Mouse (Mus musculus) CH12.LX (cell line): ENCODE data around the gene Gm20388. TPM values are rescaled to one million over a fixed set of nuclear protein-coding genes. Genes with fewer than 3 reads are reported as not detected.

Source experiments
- DNase-seq: peaks from one replicate; pipeline ENCODE4 v3.0.0-alpha.2; 2013; ENCODE audit errors: extremely low read depth
- H3K27ac ChIP-seq: 2 replicates; pipeline ENCODE4 v1.5.1; 2012; ENCODE audit warnings: low read depth, mild to moderate bottlenecking, control low read depth, moderate library complexity; ENCODE audit not compliant: insufficient read depth
- H3K27me3 ChIP-seq: replicated peaks from 2 replicates; pipeline ENCODE3; 2012; ENCODE audit warnings: inconsistent platforms
- H3K36me3 ChIP-seq, 2 experiments: replicated peaks in 1 of 2; 2 replicates each; pipeline versions ENCODE3 to v1.6.1; 2012; ENCODE audit warnings: inconsistent platforms in 1 of 2, low read length in 1 of 2, mild to moderate bottlenecking in 1 of 2, mixed read lengths in 1 of 2, moderate library complexity in 1 of 2; ENCODE audit not compliant: control insufficient read depth in 1 of 2, insufficient read depth in 1 of 2
- H3K4me1 ChIP-seq, 2 experiments: 2 replicates each; pipeline ENCODE4 v1.6.1; 2012; ENCODE audit warnings: inconsistent platforms in 1 of 2, moderate library complexity in 1 of 2; ENCODE audit not compliant: insufficient read depth in 2 of 2, control insufficient read depth in 1 of 2
- H3K4me2 ChIP-seq: 2 replicates; pipeline ENCODE4 v1.6.1; 2012; ENCODE audit warnings: low read depth, mild to moderate bottlenecking, control low read depth; ENCODE audit not compliant: poor library complexity, insufficient read depth, severe bottlenecking
- H3K4me3 ChIP-seq, 3 experiments: fragments of 150-350 bp in 1 of 3; sonication (generic) in 1 of 3; replicated peaks in 1 of 3; 2 replicates each; pipeline versions ENCODE3 to v1.5.1; 2011 to 2012; ENCODE audit warnings: low read depth in 2 of 3, low read length in 2 of 3, mild to moderate bottlenecking in 2 of 3, moderate library complexity in 2 of 3, control low read depth in 1 of 3, improper control_type of control experiment in 1 of 3, inconsistent platforms in 1 of 3, mixed read lengths in 1 of 3; ENCODE audit not compliant: poor library complexity in 1 of 3
- H3K79me2 ChIP-seq: replicated peaks from 2 replicates; pipeline ENCODE4 v1.6.1; 2012; ENCODE audit warnings: mild to moderate bottlenecking, moderate library complexity; ENCODE audit not compliant: control insufficient read depth, poor library complexity, insufficient read depth, severe bottlenecking; ENCODE audit errors: extremely low read depth
- H3K9ac ChIP-seq: 2 replicates; pipeline ENCODE4 v1.6.1; 2012; ENCODE audit warnings: low read depth, mild to moderate bottlenecking, control low read depth, moderate library complexity; ENCODE audit not compliant: insufficient read depth
- H3K9me3 ChIP-seq: replicated peaks from 2 replicates; pipeline ENCODE3; 2012; ENCODE audit warnings: low read length, inconsistent platforms, mixed read lengths
- BHLHE40 ChIP-seq: IDR thresholded peaks from 2 replicates; pipeline ENCODE4 v1.6.1; 2011; ENCODE audit warnings: mild to moderate bottlenecking, low read depth, low read length, improper control_type of control experiment
- CHD2 ChIP-seq: IDR thresholded peaks from 2 replicates; pipeline ENCODE4 v1.6.1; 2011; ENCODE audit warnings: low read length, improper control_type of control experiment
- CTCF ChIP-seq, 2 experiments: IDR thresholded peaks in 1 of 2; conservative IDR thresholded peaks in 1 of 2; 2 replicates each; pipeline ENCODE4 v1.5.1; 2011 to 2012; ENCODE audit warnings: low read depth in 2 of 2, low read length in 2 of 2, improper control_type of control experiment in 1 of 2, inconsistent platforms in 1 of 2, mild to moderate bottlenecking in 1 of 2, moderate library complexity in 1 of 2
- E2F4 ChIP-seq: IDR thresholded peaks from 2 replicates; pipeline ENCODE4 v1.6.1; 2011; ENCODE audit warnings: low read depth, low read length, improper control_type of control experiment; ENCODE audit not compliant: insufficient replicate concordance
- ELF1 ChIP-seq: IDR thresholded peaks from 2 replicates; pipeline ENCODE4 v1.6.1; 2014; ENCODE audit warnings: low read depth, mild to moderate bottlenecking, inconsistent platforms, low read length, improper control_type of control experiment
- EP300 ChIP-seq: IDR thresholded peaks from 2 replicates; pipeline ENCODE4 v1.6.1; 2011; ENCODE audit warnings: low read length, improper control_type of control experiment
- ETS1 ChIP-seq: conservative IDR thresholded peaks from 2 replicates; pipeline ENCODE4 v1.6.1; 2012; ENCODE audit warnings: low read depth, mild to moderate bottlenecking, inconsistent platforms, low read length, improper control_type of control experiment, moderate library complexity
- HCFC1 ChIP-seq: IDR thresholded peaks from 2 replicates; pipeline ENCODE4 v1.6.1; 2012; ENCODE audit warnings: low read depth, mild to moderate bottlenecking, inconsistent platforms, low read length, improper control_type of control experiment
- IRF4 ChIP-seq: IDR thresholded peaks from 2 replicates; pipeline ENCODE4 v1.6.1; 2014; ENCODE audit warnings: low read depth, mild to moderate bottlenecking, inconsistent platforms, low read length, improper control_type of control experiment
- JUN ChIP-seq: IDR thresholded peaks from 2 replicates; pipeline ENCODE4 v1.6.1; 2011; ENCODE audit warnings: low read depth, mild to moderate bottlenecking, low read length, improper control_type of control experiment, moderate library complexity; ENCODE audit not compliant: insufficient read depth
- JUND ChIP-seq: conservative IDR thresholded peaks from 2 replicates; pipeline ENCODE4 v1.6.1; 2011; ENCODE audit warnings: low read depth, low read length, improper control_type of control experiment
- KAT2A ChIP-seq: IDR thresholded peaks from 2 replicates; pipeline ENCODE4 v1.6.1; 2012; ENCODE audit warnings: low read length, improper control_type of control experiment, inconsistent platforms; ENCODE audit not compliant: insufficient replicate concordance
- MAX ChIP-seq: IDR thresholded peaks from 2 replicates; pipeline ENCODE4 v1.6.1; 2011; ENCODE audit warnings: low read length, improper control_type of control experiment
- MAZ ChIP-seq: IDR thresholded peaks from 2 replicates; pipeline ENCODE4 v1.6.1; 2012; ENCODE audit warnings: low read depth, mild to moderate bottlenecking, inconsistent platforms, low read length, improper control_type of control experiment, moderate library complexity
- MEF2A ChIP-seq: IDR thresholded peaks from 2 replicates; pipeline ENCODE4 v1.6.1; 2014; ENCODE audit warnings: low read depth, mild to moderate bottlenecking, inconsistent platforms, low read length, improper control_type of control experiment, borderline replicate concordance
- MYC ChIP-seq: IDR thresholded peaks from 2 replicates; pipeline ENCODE4 v1.6.1; 2011; ENCODE audit warnings: low read depth, mild to moderate bottlenecking, improper control_type of control experiment, low read length
- NELFE ChIP-seq: IDR thresholded peaks from 2 replicates; pipeline ENCODE4 v1.6.1; 2011; ENCODE audit warnings: low read depth, low read length, improper control_type of control experiment
- NRF1 ChIP-seq: IDR thresholded peaks from 2 replicates; pipeline ENCODE4 v1.6.1; 2014; ENCODE audit warnings: low read depth, mild to moderate bottlenecking, inconsistent platforms, low read length, improper control_type of control experiment, moderate library complexity
- PAX5 ChIP-seq: IDR thresholded peaks from 2 replicates; pipeline ENCODE4 v1.6.1; 2012; ENCODE audit warnings: low read length, inconsistent platforms, mixed read lengths
- POLR2A ChIP-seq: IDR thresholded peaks from 2 replicates; pipeline ENCODE4 v1.6.1; 2011; ENCODE audit warnings: low read depth, mild to moderate bottlenecking, improper control_type of control experiment, low read length
- POLR2AphosphoS2 ChIP-seq: IDR thresholded peaks from 2 replicates; pipeline ENCODE4 v1.6.1; 2011; ENCODE audit warnings: low read depth, low read length, improper control_type of control experiment
- RAD21 ChIP-seq: IDR thresholded peaks from 2 replicates; pipeline ENCODE4 v1.6.1; 2011; ENCODE audit warnings: low read depth, mild to moderate bottlenecking, low read length, improper control_type of control experiment, moderate library complexity
- RCOR1 ChIP-seq: conservative IDR thresholded peaks from 2 replicates; pipeline ENCODE4 v1.6.1; 2012; ENCODE audit warnings: low read depth, mild to moderate bottlenecking, inconsistent platforms, low read length, improper control_type of control experiment
- SIN3A ChIP-seq: IDR thresholded peaks from 2 replicates; pipeline ENCODE4 v1.6.1; 2012; ENCODE audit warnings: low read length, improper control_type of control experiment, inconsistent platforms
- SMC3 ChIP-seq: IDR thresholded peaks from 2 replicates; pipeline ENCODE4 v1.6.1; 2011; ENCODE audit warnings: low read depth, low read length, improper control_type of control experiment
- TBP ChIP-seq: conservative IDR thresholded peaks from 2 replicates; pipeline ENCODE4 v1.6.1; 2011; ENCODE audit warnings: low read depth, low read length, improper control_type of control experiment
- TCF12 ChIP-seq: IDR thresholded peaks from 2 replicates; pipeline ENCODE4 v1.6.1; 2014; ENCODE audit warnings: low read depth, mild to moderate bottlenecking, inconsistent platforms, low read length, improper control_type of control experiment
- UBTF ChIP-seq: IDR thresholded peaks from 2 replicates; pipeline ENCODE4 v1.6.1; 2012; ENCODE audit warnings: low read depth, mild to moderate bottlenecking, inconsistent platforms, low read length, improper control_type of control experiment, moderate library complexity
- USF1 ChIP-seq: IDR thresholded peaks from 2 replicates; pipeline ENCODE4 v1.6.1; 2014; ENCODE audit warnings: low read depth, mild to moderate bottlenecking, inconsistent platforms, low read length, improper control_type of control experiment
- ZC3H11A ChIP-seq: IDR thresholded peaks from 2 replicates; pipeline ENCODE4 v1.6.1; 2012; ENCODE audit warnings: low read depth, mild to moderate bottlenecking, inconsistent platforms, low read length, improper control_type of control experiment
- ZNF384 ChIP-seq: IDR thresholded peaks from 2 replicates; pipeline ENCODE4 v1.6.1; 2012; ENCODE audit warnings: low read depth, low read length, improper control_type of control experiment, inconsistent platforms
- dilution Hi-C: fragments of 300-500 bp; cut with MboI; formaldehyde crosslinking; loops from 2 replicates; pipeline ENCODE4 v1.14.3; 2020; ENCODE audit warnings: low sequenced_read_pairs; ENCODE audit not compliant: extremely low pct_unique_long_range_greater_than_20kb, extremely low pct_ligation_motif_present
- in situ Hi-C: fragments of 300-500 bp; cut with MboI; formaldehyde crosslinking; loops from 3 replicates; pipeline ENCODE4 v1.14.3; 2019; ENCODE audit warnings: low sequenced_read_pairs, low pct_ligation_motif_present, low pct_unique_long_range_greater_than_20kb, mixed read lengths
- polyA plus RNA-seq: library from polyadenylated mRNA; unstranded; fragments of >175 nt; gene quantifications from 2 replicates; pipeline ENCODE4 v1.2.1, GENCODE M21; 2012; ENCODE audit warnings: low read depth; ENCODE audit not compliant: insufficient read length
- total RNA-seq, 2 experiments: library from RNA; depleted of rRNA; stranded (reverse); fragments of 300-350 nt in 1 of 2; fragments of >200 nt in 1 of 2; gene quantifications; 2 replicates each; pipeline ENCODE4 v1.2.3; 2012 to 2014

The Gm20388 gene
- total and polyA plus RNA-seq, 3 experiments = 14.8 to 26.3 (median 22.2) TPM

DNA sequence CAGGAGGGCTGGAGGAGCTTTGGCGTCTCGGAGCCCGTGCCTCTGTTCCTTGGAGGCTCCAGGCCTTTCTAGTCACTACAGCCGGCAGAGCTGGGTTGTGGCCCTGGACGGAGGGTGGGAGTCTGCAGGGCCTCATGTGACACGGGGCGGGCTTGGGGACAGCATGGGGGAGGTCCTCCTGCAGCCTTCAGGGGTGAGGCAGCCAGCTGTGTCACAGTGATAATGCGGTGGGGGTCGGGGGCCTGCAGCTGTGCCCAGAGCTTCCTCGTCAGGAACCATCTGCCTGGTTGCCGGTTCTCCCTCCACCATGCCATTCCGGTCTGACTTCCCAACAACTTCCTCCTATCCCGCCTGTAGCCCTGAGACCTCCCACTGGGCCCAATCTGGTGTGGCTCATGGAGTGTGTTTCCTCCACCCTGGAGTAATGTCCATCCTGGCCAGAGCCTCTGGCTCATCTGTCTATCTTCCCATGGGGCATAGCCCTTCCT is 2788.4 kb downstream of the Gm20388 start, which contains the start of gene Cbfa2t3:
Gene Cbfa2t3, minus strand, starts transcription at position 105 of the 488 bp plus-strand sequence.
- Histone ChIP-seq H3K9ac (peak within 1 kb of the TSS; percentile 59), H3K4me3 (peak within 1 kb of the TSS; percentile 69 to 72 (median 69)), H3K4me1 (peaks cover 61 to 79% of the 10 kb centered on the region in 2 experiments), H3K9me3 (no peaks in the 10 kb centered on the region), H3K27me3 (no peaks in the 10 kb centered on the region), H3K79me2 (peaks cover 19% of the 10 kb centered on the region), H3K27ac (peak within 1 kb of the TSS; percentile 98), H3K36me3 (peaks cover 0 to 29% of the 10 kb centered on the region in 2 experiments), H3K4me2 (peak within 1 kb of the TSS; percentile 61)
- TF ChIP-seq MAX (no peak; the same call in 1 of the 2 replicates), NELFE (peak; percentile 41; the same call in 1 of the 2 replicates), ETS1 (peak; percentile 58), SIN3A (no peak; the same call in 1 of the 2 replicates), EP300 (peak; percentile 35; the same call in 1 of the 2 replicates), CHD2 (0 out of 2 replicates have a peak, but pooled peaks have one; percentile 37), ELF1 (0 out of 2 replicates have a peak, but pooled peaks have one; percentile 11), BHLHE40 (peak; percentile 70), TBP (0 out of 2 replicates have a peak, but pooled peaks have one; percentile 24), MAZ (no peak), USF1 (peak; percentile 50), TCF12 (peak; percentile 94), POLR2A (peak; percentile 54)
- peak; percentile 69 for DNase-seq
- in situ Hi-C loops = loop anchor here (5.0 kb wide), 1 partner anchor 118 kb away; no protein-coding TSS in a partner anchor
- dilution Hi-C loops = no loop called here

DNA sequence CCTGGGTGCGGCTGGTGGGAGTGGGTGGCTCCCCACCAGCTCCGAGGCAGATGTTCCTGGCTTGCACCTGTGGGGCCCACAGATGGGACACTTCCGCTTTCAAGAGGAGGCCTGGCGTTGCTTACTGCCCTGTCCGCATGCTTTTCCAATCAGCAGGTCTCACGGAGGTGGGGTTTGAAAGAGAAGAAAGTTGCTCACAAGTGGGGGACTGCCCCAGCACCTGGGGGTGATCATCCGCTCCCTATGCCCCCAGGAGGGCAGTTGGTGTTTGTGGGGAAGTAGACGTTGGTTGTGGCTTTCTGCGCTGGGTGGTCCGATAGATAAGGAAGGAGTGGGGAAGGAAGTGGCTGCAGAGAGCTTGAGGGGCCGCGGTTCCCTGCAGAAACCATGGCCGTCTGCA is 2790.0 kb downstream of the Gm20388 start:
- no peak overlapping the region for H3K4me3 ChIP-seq
- no peak overlapping the region for H3K9ac ChIP-seq
- DNase-seq = peak; percentile 95
- peaks cover 56 to 78% of the 10 kb centered on the region in 2 experiments for H3K4me1 ChIP-seq
- H3K9me3 ChIP-seq = no peaks in the 10 kb centered on the region
- H3K79me2 ChIP-seq = peaks cover 18% of the 10 kb centered on the region
- peak overlapping the region; percentile 48 for H3K4me2 ChIP-seq
- in situ Hi-C loops (no loop called here), dilution Hi-C loops (no loop called here)
- H3K36me3 ChIP-seq = peaks cover 0 to 13% of the 10 kb centered on the region in 2 experiments
- H3K27ac ChIP-seq = peak overlapping the region; percentile 98
- H3K27me3 ChIP-seq = peaks cover under 1% of the 10 kb centered on the region
- TF ChIP-seq TBP (no peak), MYC (peak; percentile 92), EP300 (peak; percentile 96), E2F4 (no peak), TCF12 (peak; percentile 100), SIN3A (peak; percentile 92), RCOR1 (peak; percentile 89), RAD21 (no peak; the same call in none of the 2 replicates), POLR2A (no peak; the same call in 1 of the 2 replicates), NRF1 (peak; percentile 42; the same call in 1 of the 2 replicates), IRF4 (peak; percentile 95), MEF2A (peak; percentile 92), JUN (peak; percentile 27; the same call in 1 of the 2 replicates), PAX5 (no peak), MAX (peak; percentile 90), CTCF (conservative IDR thresholded peaks at IDR 0.05 in 1 of 2, IDR thresholded peaks at IDR 0.05 in 1 of 2; ENCODE audit: low read depth in 2 of 2, low read length in 2 of 2) (no peak; a peak in 1 of 4 replicates), KAT2A (0 out of 2 replicates have a peak, but pooled peaks have one; percentile 64), JUND (peak; percentile 61), SMC3 (peak; percentile 28; the same call in 1 of the 2 replicates), ZC3H11A (no peak), POLR2AphosphoS2 (no peak), UBTF (peak; percentile 56; the same call in 1 of the 2 replicates), HCFC1 (no peak; the same call in 1 of the 2 replicates), ZNF384 (peak; percentile 35; the same call in 1 of the 2 replicates)
